In the genomic region with DNA sequence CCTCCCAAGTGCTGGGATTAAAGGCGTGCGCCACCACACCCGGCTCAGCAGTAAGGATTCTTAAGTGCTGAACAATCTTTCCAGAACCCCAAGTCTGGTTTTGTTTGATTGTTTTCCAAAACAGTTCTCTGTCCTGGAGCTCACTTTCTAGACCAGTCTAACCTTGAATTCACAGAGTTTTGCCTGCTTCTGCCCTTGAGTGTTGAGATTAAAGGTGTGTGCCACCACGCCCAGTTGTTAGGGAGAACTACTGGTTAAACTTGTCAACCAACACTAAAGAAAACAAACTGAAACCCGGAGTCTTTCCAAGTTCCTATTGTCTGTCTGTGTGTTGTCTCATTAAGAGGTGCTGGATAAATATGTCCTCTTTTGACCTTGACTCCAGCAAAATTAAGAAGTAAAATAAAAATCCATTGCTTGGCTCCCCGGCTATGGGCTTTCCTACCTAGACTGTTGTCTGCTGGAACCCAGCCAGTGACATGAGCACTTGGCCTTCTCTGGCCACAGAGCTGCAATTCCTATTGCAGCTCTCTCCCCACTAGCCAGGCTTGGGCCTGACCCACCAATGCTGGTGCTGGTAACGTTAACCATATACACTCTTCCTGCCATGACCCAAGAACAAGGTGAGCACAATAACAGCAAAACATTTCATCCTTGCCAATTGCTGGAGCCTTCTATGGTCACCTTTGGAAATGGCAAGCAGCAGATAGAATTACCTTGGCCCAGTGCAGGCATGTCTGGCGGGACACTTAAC, we compare ENCODE assay signal across 14 mouse cellular contexts. TPM values are rescaled to one million over a fixed set of nuclear protein-coding genes. Genes with fewer than 3 reads are reported as not detected.
DNase-seq lines count a peak whose midpoint lies in the region; ATAC-seq and TF ChIP-seq lines count a peak whose summit lies in the region.
"Had no signal": no experiment of that assay in that cellular context is flagged by ENCODE, and none has a peak within 500 bp of the region (broad histone marks: within the 10 kb centered on the region; RNA-seq: fewer than 3 reads in every experiment).

No protein-coding gene starts in this region.

- WGBS in lung, adult 2 months: 69% methylated on average over 8 of the region's 8 CpGs
- WGBS in intestine, embryonic 15.5 days: 86% methylated on average over 8 of the region's 8 CpGs

- TF ChIP-seq POLR2A in lung, adult 2 months (IDR thresholded peaks at IDR 0.05; ENCODE audit: borderline replicate concordance, extremely low read depth, low read depth, low read length): no peak

- DNase-seq in cerebellum, postnatal 14 days: peak; percentile 18 to 26
- DNase-seq in cerebellum, adult 11-12 months: no peak
- DNase-seq in lung, adult 2 months: peak; percentile 30
- DNase-seq in lung, postnatal 4 days: no peak
- peak; percentile 82 for DNase-seq in gastrocnemius, adult 2 months
- peak; percentile 22 for DNase-seq in lung, postnatal 25 days (ENCODE audit: low spot score)
- DNase-seq in T-cell, adult 2 months (ENCODE audit: low spot score): no peak
- DNase-seq: kidney, adult 8-10 months had no signal

- no peak for ATAC-seq in intestine, embryonic 15.5 days

- H3K9me3 ChIP-seq in intestine, embryonic 15.5 days: no peaks in the 10 kb centered on the region
- H3K9me3 ChIP-seq: forebrain, embryonic 12.5 days; heart, embryonic 15.5 days; megakaryocyte, embryonic 14.5 days had no signal

- no peak overlapping the region for H3K9ac ChIP-seq in intestine, embryonic 15.5 days
- H3K9ac ChIP-seq: forebrain, embryonic 12.5 days; heart, embryonic 15.5 days had no signal

- no peak for TF ChIP-seq CTCF in lung, adult 2 months (IDR thresholded peaks at IDR 0.05; ENCODE audit: insufficient read depth, low read length)
- no peak for TF ChIP-seq CTCF in gastrocnemius, adult 2 months (IDR thresholded peaks at IDR 0.05)

- no peak overlapping the region for H3K4me3 ChIP-seq in lung, adult 2 months (replicated peaks; ENCODE audit: extremely low read depth, low read depth, low read length)
- H3K4me3 ChIP-seq in gastrocnemius, adult 2 months: no peak overlapping the region
- no peak overlapping the region for H3K4me3 ChIP-seq in intestine, embryonic 15.5 days (replicated peaks)
- H3K4me3 ChIP-seq: forebrain, embryonic 12.5 days; heart, embryonic 15.5 days; megakaryocyte, embryonic 14.5 days; myocyte had no signal

- H3K4me1 ChIP-seq in lung, adult 2 months (ENCODE audit: control insufficient read depth, insufficient read depth, low read length): peaks cover 2% of the 10 kb centered on the region
- H3K4me1 ChIP-seq in intestine, embryonic 15.5 days (replicated peaks): no peaks in the 10 kb centered on the region
- H3K4me1 ChIP-seq: forebrain, embryonic 12.5 days; heart, embryonic 15.5 days had no signal

- no peak overlapping the region for H3K4me2 ChIP-seq in intestine, embryonic 15.5 days (replicated peaks)
- H3K4me2 ChIP-seq: forebrain, embryonic 12.5 days; heart, embryonic 15.5 days; liver, embryonic 11.5 days had no signal

- intact Hi-C loops in gastrocnemius, adult 2 months (cut with DNase I): loop anchor here (2.0 kb wide), 2 partner anchors 33 to 41 kb away; no protein-coding TSS in a partner anchor

- no peaks in the 10 kb centered on the region for H3K27me3 ChIP-seq in intestine, embryonic 15.5 days (replicated peaks)
- H3K27me3 ChIP-seq: forebrain, embryonic 12.5 days; heart, embryonic 15.5 days; megakaryocyte, embryonic 14.5 days had no signal

- H3K27ac ChIP-seq in gastrocnemius, adult 2 months: peak overlapping the region; percentile 90
- H3K27ac ChIP-seq in intestine, embryonic 15.5 days: no peak overlapping the region
- H3K27ac ChIP-seq: forebrain, embryonic 12.5 days; heart, embryonic 15.5 days had no signal

- no peaks in the 10 kb centered on the region for H3K36me3 ChIP-seq in intestine, embryonic 15.5 days
- H3K36me3 ChIP-seq: forebrain, embryonic 12.5 days; heart, embryonic 15.5 days had no signal

RNA-seq across cellular contexts. Expression of a gene that starts 51.1 kb away (rescaled TPM):
- 46.9 and 97.8 TPM in 2 replicates for polyA plus RNA-seq in lung, adult 2 months (2012; rRNA removed)
- 100 to 1,000 TPM; 144 to 162 TPM for total RNA-seq in gastrocnemius, adult 2 months (2021)
- polyA plus RNA-seq in intestine, embryonic 15.5 days (2015; fragmentation: Nextera tagmentation; extraction: Ambion mirVana): 3.9 and 4.6 TPM in 2 replicates

Comparison
In these comparisons a context has a peak if more than half of its experiments do, and no peak if none do; other contexts are left out.
1. DNase-seq: peak in cerebellum, postnatal 14 days (2 of 2), lung, adult 2 months (single experiment), gastrocnemius, adult 2 months (single experiment) and lung, postnatal 25 days (single experiment); none in cerebellum, adult 11-12 months (single experiment), lung, postnatal 4 days (0 of 2) and T-cell, adult 2 months (single experiment).